Mouse (Mus musculus) cerebral cortex, adult 2 months (tissue): ENCODE measurements around the gene Olfr1048.

Experiments used
- WGBS: fragments of 180-500 bp; shearing (Covaris S2); methylation state at CpG from one replicate; pipeline ENCODE4 v1.1.7; 2018; 5-methylcytosine and 5-hydroxymethylcytosine counted together

The Olfr1048 gene

GRCm38 (mm10) chr2:86240189-86240588 lies at the start of gene Olfr1048:
Gene Olfr1048 (minus strand): TSS chr2:86240289.

DNA sequence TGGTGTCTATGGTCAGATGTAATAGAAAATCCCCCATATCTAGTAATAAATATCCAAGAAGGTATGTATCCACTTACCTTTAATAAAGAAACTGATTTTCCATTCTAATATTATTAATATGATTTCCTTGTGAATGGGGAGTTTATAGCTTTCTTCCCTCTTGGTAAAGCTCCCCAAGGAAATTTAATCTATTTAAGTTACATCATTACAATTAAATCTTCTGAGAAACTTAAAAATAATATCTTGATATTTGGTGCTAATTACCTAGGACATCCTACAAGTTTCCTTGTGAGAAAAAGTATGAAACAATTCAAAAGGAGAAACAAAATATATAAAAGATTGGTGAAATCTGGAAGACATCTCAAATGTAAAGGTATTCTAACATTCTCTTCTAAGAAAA lies 38.9 kb upstream of the Olfr1048 start, which contains the start of gene Olfr1051:
TSS of gene Olfr1051 (minus strand) at position 101 of the 400 bp plus-strand sequence.

GRCm38 (mm10) chr2:86258228-86258627 lies 18.1 kb upstream of the Olfr1048 start, which contains the start of gene Olfr1049:
Gene Olfr1049 (minus strand): TSS chr2:86258328.

GRCm38 (mm10) chr2:86231301-86231700 lies 8.8 kb downstream of the Olfr1048 start, which contains the start of gene Olfr1047:
Gene Olfr1047 (minus strand): TSS chr2:86231401.
- WGBS: 83% methylated on average over 1 of the region's 1 CpGs

DNA sequence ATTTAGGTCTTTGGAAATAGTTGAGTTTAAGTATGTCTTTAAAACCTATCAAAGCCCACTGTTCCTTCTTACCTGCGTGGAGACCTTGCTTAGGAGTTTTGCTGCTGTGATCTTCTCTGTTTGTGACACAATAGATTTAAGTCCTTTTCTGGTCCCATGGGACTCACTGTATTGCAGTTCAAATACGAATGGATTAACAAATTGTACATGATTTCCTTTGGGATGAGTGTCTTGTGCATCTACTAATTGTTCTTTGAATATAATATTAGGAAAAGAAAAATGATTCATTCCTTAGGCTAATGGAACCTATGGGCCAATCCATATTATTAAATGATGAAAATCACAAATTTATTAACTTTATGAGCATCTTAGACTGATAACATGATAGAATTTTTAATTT lies 20.9 kb downstream of the Olfr1048 start, which contains the start of gene Olfr1046:
TSS of gene Olfr1046 (minus strand) at position 101 of the 400 bp plus-strand sequence.
- 66% methylated on average over 2 of the region's 2 CpGs for WGBS

GRCm38 (mm10) chr2:86202909-86203308 lies 37.2 kb downstream of the Olfr1048 start, which contains the start of gene Olfr1045:
Gene Olfr1045 (minus strand): TSS chr2:86203009.

DNA sequence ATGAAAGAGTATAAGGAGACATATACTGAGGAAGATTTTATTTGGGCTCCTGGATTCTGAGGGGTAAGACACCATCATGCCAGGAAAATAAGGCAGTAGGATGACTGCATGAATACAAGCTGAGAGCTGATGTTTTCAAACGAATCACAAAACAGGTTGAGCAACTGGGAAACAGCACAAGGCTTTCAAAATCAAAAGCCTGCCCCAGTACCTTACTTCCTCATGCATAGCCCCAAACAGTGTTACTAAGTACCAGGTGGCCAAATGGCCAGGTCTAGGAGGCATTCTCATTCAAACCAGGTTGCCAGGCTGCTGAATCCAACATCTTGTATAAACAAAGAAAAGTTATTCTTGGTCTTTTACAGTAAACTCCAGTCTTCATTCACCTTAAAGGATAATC lies 44.2 kb downstream of the Olfr1048 start:
- WGBS: 48% methylated on average over 1 of the region's 1 CpGs

GRCm38 (mm10) chr2:86185583-86185982 lies 54.5 kb downstream of the Olfr1048 start, which contains the start of gene Olfr52:
Gene Olfr52 (minus strand): TSS chr2:86185683.

